Mouse (Mus musculus) adrenal gland, postnatal 10 days (tissue): ENCODE data around the gene Il2rb. TPM values are rescaled to one million over a fixed set of nuclear protein-coding genes. Genes with fewer than 3 reads are reported as not detected.
A peak's percentile ranks its signal among the peaks of the same experiment; 100 is the strongest.

Source experiments
- DNase-seq: peaks from one replicate; pipeline ENCODE4 v3.0.0; 2021; ENCODE audit warnings: mixed read lengths
- total RNA-seq, 2 experiments: library from RNA; stranded (reverse); gene quantifications; 2 replicates each; pipeline ENCODE4 v1.2.3; 2021

Il2rb gene
- total RNA-seq, 2 experiments from 2014 or later = 1.9 TPM

DNA sequence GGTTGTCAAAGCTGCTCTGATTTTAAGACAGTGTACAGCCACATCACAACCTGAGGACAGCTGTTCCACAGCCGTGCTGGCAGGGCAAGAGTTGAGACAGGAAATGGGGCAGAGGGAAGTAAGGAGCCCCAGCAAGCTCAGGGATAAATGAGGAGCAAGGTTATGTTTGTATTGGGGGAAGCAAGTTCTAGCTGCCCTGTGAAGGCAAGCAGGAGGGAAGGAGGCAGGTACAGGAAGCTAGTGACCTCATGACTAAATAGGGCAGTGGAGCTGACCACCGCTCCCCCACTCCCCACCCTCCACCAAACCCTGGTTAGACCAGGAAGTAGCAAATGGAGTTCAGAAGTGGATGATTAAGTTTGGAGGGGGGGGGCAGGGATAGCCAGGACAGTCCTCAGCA is 14.1 kb downstream of the Il2rb start:
- DNase-seq = no peak

DNA sequence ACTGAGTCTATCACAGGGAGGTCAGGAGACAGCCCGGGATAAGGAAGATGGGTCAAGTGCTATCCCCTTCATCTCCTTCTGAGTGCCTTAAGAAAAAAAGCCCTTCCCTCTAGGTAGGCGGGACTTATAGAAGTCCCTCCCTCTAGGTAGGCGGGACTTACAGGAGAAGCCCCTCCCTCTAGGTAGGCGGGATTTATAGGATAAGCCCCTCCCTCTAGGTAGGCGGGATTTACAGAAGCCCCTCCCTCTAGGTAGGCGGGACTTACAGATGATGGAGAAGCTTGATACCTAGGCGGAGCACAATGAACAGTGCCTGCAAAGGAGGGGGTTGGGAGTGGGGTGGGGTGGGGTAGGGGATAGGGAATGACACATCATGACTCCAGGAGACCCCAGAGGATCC is 15.0 kb downstream of the Il2rb start:
- DNase-seq = no peak

DNA sequence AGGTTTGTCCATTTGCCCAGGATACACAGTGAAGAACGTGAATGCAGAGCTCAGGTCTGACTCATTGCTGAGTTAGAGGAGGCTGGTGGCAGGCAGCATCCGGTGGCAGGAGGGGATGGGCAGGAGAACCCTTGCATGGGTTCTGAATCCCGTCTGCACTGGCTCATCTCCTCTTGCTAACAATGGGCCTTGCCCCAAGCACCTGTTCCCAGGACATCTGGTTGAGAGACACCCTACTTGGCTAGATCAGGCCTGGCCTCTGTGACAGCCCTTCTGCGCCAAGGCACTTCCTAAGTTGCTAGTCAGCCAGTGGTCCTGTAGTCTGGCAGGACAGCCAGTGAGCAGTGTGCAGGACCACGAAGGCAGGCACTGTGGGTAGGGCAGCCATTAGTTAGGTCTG is 15.6 kb downstream of the Il2rb start:
- DNase-seq = no peak

DNA sequence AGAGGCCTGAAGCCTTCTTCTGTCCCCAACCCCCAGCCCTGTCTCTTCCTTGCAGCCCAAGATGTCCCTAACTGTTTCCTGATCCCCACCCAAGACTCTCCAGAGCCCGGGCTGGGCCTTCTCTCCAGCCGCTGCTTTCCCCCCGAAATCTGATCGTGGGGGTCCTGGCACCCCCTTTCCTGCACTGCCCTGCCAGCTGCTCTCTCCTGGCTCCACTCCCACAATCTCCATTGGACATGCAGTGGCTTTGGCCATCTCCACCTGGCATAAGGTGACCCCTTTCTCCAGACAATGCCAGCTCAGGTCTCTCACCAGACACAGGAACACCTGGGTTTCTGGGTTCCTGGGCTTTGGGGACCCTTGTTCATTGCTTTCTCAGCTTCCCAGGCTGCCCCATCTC is 17.0 kb downstream of the Il2rb start:
- DNase-seq = no peak

GRCm38 (mm10) chr15:78476878-78477277 is 18.2 kb downstream of the Il2rb start:
- DNase-seq = no peak

- no peak for DNase-seq
Observed at GRCm38 (mm10) chr15:78475604-78476031, 19.5 kb downstream of the Il2rb start.

DNA sequence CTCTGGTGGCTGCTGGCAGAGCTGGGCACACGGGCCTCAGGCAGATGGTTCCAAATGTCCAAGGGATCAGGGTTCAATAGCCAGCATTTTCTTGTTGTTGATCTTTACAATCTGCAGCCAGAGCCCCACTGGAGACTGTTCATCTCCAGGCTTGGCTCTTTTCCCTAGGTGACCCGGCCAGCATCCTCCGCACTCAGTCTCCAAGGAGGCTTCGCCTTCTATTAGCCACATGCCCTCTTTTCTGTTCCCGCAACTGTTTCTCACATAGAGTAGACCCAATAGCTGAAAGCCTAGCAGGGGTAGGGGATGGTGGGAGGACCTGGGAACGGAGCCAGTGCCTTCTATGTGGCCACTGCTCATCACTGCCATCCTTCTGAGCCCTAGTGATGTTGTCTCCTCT is 21.6 kb downstream of the Il2rb start:
- DNase-seq = no peak

DNA sequence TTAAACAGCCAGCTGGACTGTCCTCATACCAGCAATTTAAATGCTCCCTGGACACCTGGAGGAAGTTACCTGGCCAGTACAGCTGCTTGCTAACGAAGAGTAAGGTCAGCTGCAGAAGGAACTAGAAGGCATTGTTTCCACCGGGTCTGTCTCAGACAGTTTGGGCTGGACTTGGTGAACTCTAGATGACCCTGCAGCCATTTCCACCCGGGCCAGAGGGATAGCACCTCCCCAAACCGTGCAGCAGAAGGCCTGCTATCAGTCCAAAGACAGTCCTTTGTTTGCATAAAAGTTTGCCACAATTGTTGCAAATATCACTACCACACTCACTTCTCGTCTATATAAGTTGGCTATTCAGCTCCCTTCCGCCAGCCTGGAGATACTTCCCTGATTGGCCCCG is 23.2 kb downstream of the Il2rb start:
- no peak for DNase-seq

- peak; percentile 55 for DNase-seq
Observed at GRCm38 (mm10) chr15:78470495-78471276, 24.4 kb downstream of the Il2rb start.

DNA sequence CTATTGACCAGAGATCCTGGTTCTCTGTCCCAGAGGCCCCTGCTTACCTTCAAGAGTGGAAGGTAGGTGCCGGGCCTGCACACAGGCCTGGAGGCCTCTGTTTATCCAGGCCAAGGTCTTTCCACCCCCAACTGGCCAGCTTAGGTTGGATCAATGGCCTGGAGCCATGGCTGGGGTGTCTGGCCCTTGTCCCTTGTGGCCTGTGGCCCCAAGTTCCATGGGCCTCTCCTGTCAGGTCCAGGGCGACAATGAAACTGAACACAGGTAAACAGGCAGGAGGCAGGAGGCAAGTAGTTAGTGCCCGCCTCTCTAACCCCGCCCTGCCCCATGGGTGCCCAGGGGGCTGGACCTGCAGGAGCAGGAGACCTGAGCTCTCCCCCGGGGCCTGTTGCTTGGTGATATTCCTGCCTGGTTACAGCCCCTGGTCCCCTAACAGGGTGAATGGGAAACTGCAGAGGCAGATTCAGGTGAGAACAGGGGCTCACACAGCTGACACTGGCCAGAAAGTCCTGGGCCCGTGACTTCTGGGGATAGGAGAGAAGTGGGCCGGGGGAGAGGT is 26.6 kb downstream of the Il2rb start, which contains the start of gene Tmprss6:
Gene Tmprss6, minus strand, starts transcription at position 256 of the 559 bp plus-strand sequence.
- peak; percentile 39 for DNase-seq

GRCm38 (mm10) chr15:78467570-78467969 is 27.5 kb downstream of the Il2rb start:
- peak; percentile 66 for DNase-seq

GRCm38 (mm10) chr15:78466809-78467208 is 28.3 kb downstream of the Il2rb start:
- DNase-seq = no peak

GRCm38 (mm10) chr15:78462981-78463380 is 32.1 kb downstream of the Il2rb start:
- DNase-seq = no peak

- DNase-seq = peak; percentile 9
Observed at GRCm38 (mm10) chr15:78457193-78457592, 37.9 kb downstream of the Il2rb start.

GRCm38 (mm10) chr15:78456051-78456450 is 39.0 kb downstream of the Il2rb start:
- peak; percentile 19 for DNase-seq

DNA sequence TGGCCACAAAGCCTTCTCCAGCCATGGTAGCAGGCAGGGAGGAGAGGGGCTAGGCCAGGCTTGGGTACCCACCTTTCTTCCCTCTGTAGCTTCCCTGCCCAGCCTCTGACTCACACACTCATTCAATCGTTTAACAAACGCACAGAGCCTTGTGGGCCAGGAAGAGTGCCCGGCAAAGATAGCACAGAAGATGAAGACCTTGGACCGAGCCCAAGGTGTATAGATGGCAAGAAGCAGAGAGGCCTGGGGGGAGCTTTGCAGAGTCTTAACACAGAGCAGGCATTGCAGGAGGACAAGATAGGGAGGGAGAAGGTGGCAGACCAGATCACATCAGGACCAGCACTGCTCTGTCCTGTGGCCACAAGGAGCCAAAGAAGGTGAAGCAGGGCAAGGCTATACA is 39.9 kb downstream of the Il2rb start:
- DNase-seq = peak; percentile 50

DNA sequence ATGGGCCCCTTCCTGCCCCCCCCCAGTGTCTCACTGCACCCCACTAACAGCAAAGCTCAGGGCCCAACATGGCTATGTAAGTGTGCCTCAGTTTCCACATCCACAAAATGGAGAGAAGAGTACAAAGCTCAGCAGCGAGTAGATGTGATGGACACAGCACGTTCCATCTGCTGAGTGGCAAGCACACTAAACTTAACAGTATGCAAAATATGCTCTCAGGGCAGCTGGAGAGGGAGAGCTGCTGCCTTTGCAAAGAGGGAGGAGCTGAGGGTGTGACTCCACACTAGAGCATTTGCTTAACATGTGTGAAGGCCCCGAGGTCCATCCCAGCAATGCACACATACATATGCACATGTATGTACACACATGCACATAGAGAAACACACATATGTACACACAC is 42.1 kb downstream of the Il2rb start:
- no peak for DNase-seq

DNA sequence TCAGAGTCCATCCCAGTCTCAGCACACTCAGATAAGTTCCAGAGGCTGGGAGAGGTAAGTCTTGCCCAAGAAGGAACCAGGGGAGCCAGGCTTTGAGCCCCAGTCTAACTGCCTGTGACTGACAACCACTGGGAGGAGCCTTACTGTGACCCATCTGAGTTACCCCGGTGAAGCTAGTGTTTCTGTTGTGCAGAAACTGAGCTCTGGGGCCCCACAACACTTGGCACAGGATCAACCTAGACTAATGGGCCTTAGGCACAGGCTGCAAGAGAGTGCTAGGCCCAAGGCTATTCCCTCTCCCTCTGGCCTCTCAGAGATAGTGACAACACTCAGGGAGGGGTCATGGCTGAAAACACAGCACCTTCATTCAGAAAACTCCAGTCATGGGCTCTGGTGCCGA is 43.9 kb downstream of the Il2rb start:
- DNase-seq = peak; percentile 36

- DNase-seq = no peak
Observed at GRCm38 (mm10) chr15:78450419-78450768, 44.7 kb downstream of the Il2rb start.

- DNase-seq = peak; percentile 79
Observed at GRCm38 (mm10) chr15:78449694-78450418, 45.2 kb downstream of the Il2rb start.

GRCm38 (mm10) chr15:78449131-78449530 is 45.9 kb downstream of the Il2rb start:
- DNase-seq = no peak

GRCm38 (mm10) chr15:78447746-78448535 is 47.1 kb downstream of the Il2rb start:
- DNase-seq = peak; percentile 99

- peak; percentile 72 for DNase-seq
Observed at GRCm38 (mm10) chr15:78447121-78447520, 48.0 kb downstream of the Il2rb start.
